Mouse (Mus musculus) hindbrain, embryonic 12.5 days (tissue): ENCODE results near the gene Porcn. TPM values are rescaled to one million over a fixed set of nuclear protein-coding genes. Genes with fewer than 3 reads are reported as not detected.
A peak's percentile ranks its signal among the peaks of the same experiment; 100 is the strongest.

ENCODE experiments used
- ATAC-seq: fragments of 200-750 bp; cut with Nextera tagmentation; 2 replicates; pipeline ENCODE4 v1.8.0; 2017; ENCODE audit warnings: moderate TSS enrichment; ENCODE audit not compliant: low FRiP score
- H3K27ac ChIP-seq: fragments of 300-500 bp; sonication (generic); 2 replicates; pipeline ENCODE4 v1.5.1; 2016; ENCODE audit warnings: mild to moderate bottlenecking
- H3K27me3 ChIP-seq: fragments of 300-500 bp; sonication (generic); 2 replicates; pipeline ENCODE4 v1.6.1; 2016; ENCODE audit warnings: mild to moderate bottlenecking
- H3K36me3 ChIP-seq: fragments of 300-500 bp; sonication (generic); 2 replicates; pipeline ENCODE4 v1.6.1; 2016; ENCODE audit warnings: mild to moderate bottlenecking
- H3K4me1 ChIP-seq: fragments of 300-500 bp; sonication (generic); 2 replicates; pipeline ENCODE4 v1.6.1; 2016
- H3K4me2 ChIP-seq: fragments of 300-500 bp; sonication (generic); replicated peaks from 2 replicates; pipeline ENCODE4 v1.6.1; 2016; ENCODE audit warnings: mild to moderate bottlenecking
- H3K4me3 ChIP-seq: fragments of 300-500 bp; sonication (generic); 2 replicates; pipeline ENCODE4 v1.5.1; 2016; ENCODE audit warnings: mild to moderate bottlenecking
- H3K9ac ChIP-seq: fragments of 300-500 bp; sonication (generic); 2 replicates; pipeline ENCODE4 v1.6.1; 2016; ENCODE audit warnings: mild to moderate bottlenecking, moderate library complexity
- H3K9me3 ChIP-seq: fragments of 300-500 bp; sonication (generic); replicated peaks from 2 replicates; pipeline ENCODE4 v1.6.1; 2016; ENCODE audit warnings: mild to moderate bottlenecking
- WGBS: fragments of 180-500 bp; shearing (Covaris S2); methylation state at CpG from one replicate; pipeline ENCODE4 v1.1.7; 2016; 5-methylcytosine and 5-hydroxymethylcytosine counted together
- polyA plus RNA-seq: library from polyadenylated mRNA; unstranded; fragments of >200 nt; fragmentation: Nextera tagmentation; extraction: Ambion mirVana; gene quantifications from 2 replicates; pipeline ENCODE4 v1.2.1, GENCODE M21; 2016

Gene Porcn
- polyA plus RNA-seq, 1 experiment from 2014 or later: 28.2 TPM

- Histone ChIP-seq H3K27me3 (no peaks in the 10 kb centered on the region), H3K9me3 (0 out of 2 replicates have a peak, but pooled peaks cover 5% of the 10 kb centered on the region), H3K9ac (no peak overlapping the region), H3K4me2 (no peak overlapping the region), H3K4me3 (no peak overlapping the region), H3K4me1 (no peaks in the 10 kb centered on the region), H3K36me3 (0 out of 2 replicates have a peak, but pooled peaks cover 6% of the 10 kb centered on the region), H3K27ac (no peak overlapping the region)
- no peak for ATAC-seq
- WGBS: 85% methylated on average over 10 of the region's 10 CpGs
Measured at GRCm38 (mm10) chrX:8204076-8204475, 2.2 kb downstream of the Porcn start.

GRCm38 (mm10) chrX:8203105-8203504 lies 3.2 kb downstream of the Porcn start:
- 85% methylated on average over 14 of the region's 14 CpGs for WGBS
- H3K4me3 ChIP-seq: no peak overlapping the region
- no peaks in the 10 kb centered on the region for H3K4me1 ChIP-seq
- H3K36me3 ChIP-seq: 0 out of 2 replicates have a peak, but pooled peaks cover 11% of the 10 kb centered on the region
- no peaks in the 10 kb centered on the region for H3K27me3 ChIP-seq
- no peak overlapping the region for H3K4me2 ChIP-seq
- H3K9ac ChIP-seq: no peak overlapping the region
- 0 out of 2 replicates have a peak, but pooled peaks cover 5% of the 10 kb centered on the region for H3K9me3 ChIP-seq
- H3K27ac ChIP-seq: no peak overlapping the region
- no peak for ATAC-seq

- Histone ChIP-seq H3K4me3 (peak within 1 kb of the TSS; percentile 50), H3K9me3 (no peaks in the 10 kb centered on the region), H3K4me2 (peak within 1 kb of the TSS; percentile 54), H3K9ac (peak within 1 kb of the TSS; percentile 51), H3K4me1 (no peaks in the 10 kb centered on the region; the same call in 1 of the 2 replicates), H3K27ac (peak within 1 kb of the TSS; percentile 75), H3K27me3 (no peaks in the 10 kb centered on the region), H3K36me3 (no peaks in the 10 kb centered on the region)
- WGBS: 27% methylated on average over 10 of the region's 10 CpGs
- peak; percentile 18; the same call in 1 of the 2 replicates for ATAC-seq
Measured at GRCm38 (mm10) chrX:8193419-8193723, 13.0 kb downstream of the Porcn start, which contains the start of gene Ebp. Gene Ebp (minus strand): TSS chrX:8193512.

GRCm38 (mm10) chrX:8192640-8193418 lies 13.5 kb downstream of the Porcn start:
- H3K36me3 ChIP-seq: no peaks in the 10 kb centered on the region
- H3K4me2 ChIP-seq: peak overlapping the region; percentile 54
- H3K4me3 ChIP-seq: peak overlapping the region; percentile 50
- peak; percentile 97 for ATAC-seq
- no peaks in the 10 kb centered on the region for H3K9me3 ChIP-seq
- H3K9ac ChIP-seq: peak overlapping the region; percentile 51
- no peaks in the 10 kb centered on the region for H3K27me3 ChIP-seq
- H3K27ac ChIP-seq: peak overlapping the region; percentile 75
- no peaks in the 10 kb centered on the region; the same call in 1 of the 2 replicates for H3K4me1 ChIP-seq
- WGBS: 20% methylated on average over 38 of the region's 38 CpGs

DNA sequence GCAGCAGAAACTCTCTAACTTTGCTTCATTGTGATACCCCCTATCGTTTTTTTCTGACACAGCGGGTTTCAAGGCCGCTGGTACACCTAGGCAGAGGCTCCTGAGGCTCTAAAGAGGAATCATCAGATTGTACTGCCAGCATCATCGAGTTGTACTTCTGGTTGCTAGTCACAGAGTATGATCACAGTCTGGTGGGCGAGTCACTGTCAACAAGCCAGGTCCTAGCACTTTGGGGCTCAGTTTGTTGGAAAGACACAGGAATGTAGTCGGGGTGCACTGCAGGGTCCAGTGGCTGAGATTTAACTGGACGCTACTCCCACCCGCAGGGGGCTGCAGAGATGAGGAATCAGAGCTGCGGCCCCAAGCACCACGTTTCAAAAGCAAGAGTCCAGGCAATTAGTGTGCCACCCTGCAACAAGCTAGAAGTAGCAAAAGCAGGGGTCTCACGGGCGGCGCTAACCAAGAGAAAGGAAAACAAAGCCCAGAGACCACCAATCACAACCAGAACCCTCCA lies 14.1 kb downstream of the Porcn start:
- Histone ChIP-seq H3K27me3 (no peaks in the 10 kb centered on the region), H3K4me3 (peak overlapping the region; percentile 50), H3K9me3 (no peaks in the 10 kb centered on the region), H3K4me1 (no peaks in the 10 kb centered on the region; the same call in 1 of the 2 replicates), H3K27ac (peak overlapping the region; percentile 75), H3K4me2 (peak overlapping the region; percentile 54), H3K9ac (peak overlapping the region; percentile 51), H3K36me3 (no peaks in the 10 kb centered on the region)
- ATAC-seq: no peak; the same call in 1 of the 2 replicates
- WGBS: 16% methylated on average over 13 of the region's 13 CpGs

GRCm38 (mm10) chrX:8182871-8183540 lies 23.3 kb downstream of the Porcn start:
- no peaks in the 10 kb centered on the region for H3K9me3 ChIP-seq
- no peaks in the 10 kb centered on the region for H3K27me3 ChIP-seq
- H3K36me3 ChIP-seq: 0 out of 2 replicates have a peak, but pooled peaks cover 5% of the 10 kb centered on the region
- H3K4me1 ChIP-seq: no peaks in the 10 kb centered on the region
- no peak overlapping the region for H3K9ac ChIP-seq
- ATAC-seq: no peak
- H3K4me3 ChIP-seq: no peak overlapping the region
- no peak overlapping the region for H3K27ac ChIP-seq
- H3K4me2 ChIP-seq: no peak overlapping the region
- 17% methylated on average over 7 of the region's 7 CpGs for WGBS

- Histone ChIP-seq H3K27ac (no peak overlapping the region), H3K4me2 (no peak overlapping the region), H3K36me3 (no peaks in the 10 kb centered on the region), H3K27me3 (no peaks in the 10 kb centered on the region), H3K4me3 (no peak overlapping the region), H3K4me1 (no peaks in the 10 kb centered on the region), H3K9me3 (no peaks in the 10 kb centered on the region), H3K9ac (no peak overlapping the region)
- no peak for ATAC-seq
- WGBS: 93% methylated on average over 5 of the region's 5 CpGs
Measured at GRCm38 (mm10) chrX:8179646-8180045, 26.7 kb downstream of the Porcn start.

DNA sequence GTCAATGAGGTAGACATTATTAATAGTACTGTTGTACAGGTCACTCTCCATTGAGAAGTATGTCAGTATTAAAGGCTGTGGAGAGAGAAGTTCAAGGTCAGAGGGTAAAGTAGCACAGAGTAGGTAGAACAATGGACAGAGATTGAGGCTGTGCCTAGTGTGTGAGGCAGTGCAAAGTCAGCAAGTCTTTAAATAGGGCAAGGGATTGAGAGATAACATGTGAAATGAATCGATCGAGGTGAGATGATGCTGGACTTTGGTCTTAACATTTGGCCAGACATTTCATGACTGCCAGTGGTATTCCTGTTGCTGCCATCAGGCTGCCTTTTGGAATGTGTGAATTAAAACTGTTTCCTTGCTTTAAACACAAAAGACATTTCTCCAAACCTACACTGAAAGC lies 27.5 kb downstream of the Porcn start:
- H3K9me3 ChIP-seq: no peaks in the 10 kb centered on the region
- no peak overlapping the region for H3K27ac ChIP-seq
- no peaks in the 10 kb centered on the region for H3K27me3 ChIP-seq
- no peaks in the 10 kb centered on the region for H3K4me1 ChIP-seq
- no peak overlapping the region for H3K4me3 ChIP-seq
- 93% methylated on average over 2 of the region's 2 CpGs for WGBS
- H3K36me3 ChIP-seq: no peaks in the 10 kb centered on the region
- H3K4me2 ChIP-seq: no peak overlapping the region
- H3K9ac ChIP-seq: no peak overlapping the region
- ATAC-seq: no peak

- Histone ChIP-seq H3K9ac (peak within 1 kb of the TSS; percentile 59), H3K27ac (peak within 1 kb of the TSS; percentile 48; the same call in 1 of the 2 replicates), H3K4me3 (peak within 1 kb of the TSS; percentile 54), H3K36me3 (0 out of 2 replicates have a peak, but pooled peaks cover 1% of the 10 kb centered on the region), H3K9me3 (no peaks in the 10 kb centered on the region), H3K4me1 (no peaks in the 10 kb centered on the region), H3K27me3 (no peaks in the 10 kb centered on the region), H3K4me2 (peak within 1 kb of the TSS; percentile 51)
- peak; percentile 94 for ATAC-seq
- WGBS: 14% methylated on average over 56 of the region's 56 CpGs
Measured at GRCm38 (mm10) chrX:8175504-8176385, 30.6 kb downstream of the Porcn start, which contains the start of gene Tbc1d25. Gene Tbc1d25 (minus strand): TSS chrX:8176181.

GRCm38 (mm10) chrX:8175169-8175503 lies 31.2 kb downstream of the Porcn start:
- H3K36me3 ChIP-seq: 0 out of 2 replicates have a peak, but pooled peaks cover 3% of the 10 kb centered on the region
- no peaks in the 10 kb centered on the region for H3K9me3 ChIP-seq
- WGBS: 20% methylated on average over 4 of the region's 4 CpGs
- no peaks in the 10 kb centered on the region for H3K4me1 ChIP-seq
- H3K27ac ChIP-seq: no peak overlapping the region
- H3K27me3 ChIP-seq: no peaks in the 10 kb centered on the region
- peak overlapping the region; percentile 54 for H3K4me3 ChIP-seq
- peak overlapping the region; percentile 51 for H3K4me2 ChIP-seq
- peak overlapping the region; percentile 59 for H3K9ac ChIP-seq
- ATAC-seq: peak; percentile 85

GRCm38 (mm10) chrX:8167716-8168647 lies 38.3 kb downstream of the Porcn start:
- Histone ChIP-seq H3K9me3 (no peaks in the 10 kb centered on the region), H3K27me3 (no peaks in the 10 kb centered on the region), H3K4me3 (no peak overlapping the region), H3K9ac (no peak overlapping the region), H3K4me2 (no peak overlapping the region), H3K27ac (no peak overlapping the region), H3K36me3 (0 out of 2 replicates have a peak, but pooled peaks cover 3% of the 10 kb centered on the region), H3K4me1 (no peaks in the 10 kb centered on the region)
- 91% methylated on average over 8 of the region's 10 CpGs for WGBS
- no peak for ATAC-seq
